Mouse (Mus musculus) ES-Bruce4 (cell line): ENCODE results near the gene Mrpl51.

Source experiments
- CTCF ChIP-seq: IDR thresholded peaks from one replicate; pipeline ENCODE4 v1.8.1; 2011; ENCODE audit warnings: low read depth, low read length
- EP300 ChIP-seq: IDR thresholded peaks from 2 replicates; pipeline ENCODE4 v1.6.1; 2011; ENCODE audit warnings: low read depth, low read length; ENCODE audit not compliant: insufficient read depth
- POLR2A ChIP-seq: IDR thresholded peaks from one replicate; pipeline ENCODE4 v1.8.1; 2011; ENCODE audit warnings: low read length; ENCODE audit not compliant: insufficient read depth

DNA sequence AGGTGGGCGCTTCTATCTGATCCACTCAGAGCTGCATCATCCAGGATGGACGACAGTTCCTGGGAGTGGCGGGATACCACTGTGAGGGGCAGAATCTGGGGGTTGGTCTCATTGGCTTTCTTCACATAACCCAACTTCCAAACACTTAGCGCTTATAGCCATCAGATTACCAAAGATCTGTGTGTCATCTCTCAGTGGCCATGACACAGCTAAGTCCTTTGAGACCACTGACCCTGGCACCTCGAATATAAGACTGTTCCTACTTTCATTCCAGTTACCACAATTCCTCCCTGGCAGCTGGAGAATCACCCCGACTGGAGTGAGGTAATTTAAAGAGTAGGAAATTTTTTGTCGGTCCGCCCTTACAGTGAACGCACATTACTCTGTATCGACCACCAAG, 5.4 kb upstream of the Mrpl51 start:
- TF ChIP-seq POLR2A (no peak), CTCF (no peak), EP300 (no peak)
